Mouse (Mus musculus): ENCODE data around the gene Gulp1. TPM values are rescaled to one million over a fixed set of nuclear protein-coding genes. Genes with fewer than 3 reads are reported as not detected.

The Gulp1 gene
- polyA plus RNA-seq, 1 experiment from 2014 or later = 17.9 TPM

- Histone ChIP-seq H3K27ac (no peak overlapping the region), H3K9me3 (no peaks in the 10 kb centered on the region), H3K27me3 (replicated peaks) (no peaks in the 10 kb centered on the region), H3K4me2 (replicated peaks) (no peak overlapping the region), H3K4me1 (no peaks in the 10 kb centered on the region), H3K9ac (no peak overlapping the region), H3K36me3 (no peaks in the 10 kb centered on the region), H3K4me3 (no peak overlapping the region)
- 77% methylated on average over 5 of the region's 5 CpGs for WGBS
- no peak for ATAC-seq (ENCODE audit: low FRiP score, low read depth)
These were observed 199.7 kb downstream of the Gulp1 start for GRCm38 (mm10) chr1:44750731-44751730.

GRCm38 (mm10) chr1:44778251-44778650 lies 226.9 kb downstream of the Gulp1 start:
- no peaks in the 10 kb centered on the region for H3K9me3 ChIP-seq
- no peak overlapping the region for H3K4me3 ChIP-seq
- peaks cover 2% of the 10 kb centered on the region; the same call in 1 of the 2 replicates for H3K36me3 ChIP-seq
- H3K27me3 ChIP-seq (replicated peaks) = no peaks in the 10 kb centered on the region
- H3K4me2 ChIP-seq (replicated peaks) = no peak overlapping the region
- no peaks in the 10 kb centered on the region for H3K4me1 ChIP-seq
- WGBS = 71% methylated on average over 1 of the region's 1 CpGs
- ATAC-seq (ENCODE audit: low FRiP score, low read depth) = no peak
- no peak overlapping the region for H3K27ac ChIP-seq
- H3K9ac ChIP-seq = no peak overlapping the region

- 78% methylated on average over 4 of the region's 4 CpGs for WGBS
- H3K36me3 ChIP-seq = no peaks in the 10 kb centered on the region
- no peaks in the 10 kb centered on the region for H3K4me1 ChIP-seq
- H3K27ac ChIP-seq = no peak overlapping the region
- no peak overlapping the region for H3K4me2 ChIP-seq (replicated peaks)
- ATAC-seq (ENCODE audit: low FRiP score, low read depth) = no peak
- no peak overlapping the region for H3K9ac ChIP-seq
- no peaks in the 10 kb centered on the region for H3K9me3 ChIP-seq
- H3K27me3 ChIP-seq (replicated peaks) = no peaks in the 10 kb centered on the region
- H3K4me3 ChIP-seq = no peak overlapping the region
These were observed 252.5 kb downstream of the Gulp1 start for GRCm38 (mm10) chr1:44803594-44804372.

GRCm38 (mm10) chr1:44806368-44806767 lies 255.1 kb downstream of the Gulp1 start:
- H3K4me1 ChIP-seq = no peaks in the 10 kb centered on the region
- no peak overlapping the region for H3K4me2 ChIP-seq (replicated peaks)
- H3K9ac ChIP-seq = no peak overlapping the region
- no peaks in the 10 kb centered on the region for H3K27me3 ChIP-seq (replicated peaks)
- ATAC-seq (ENCODE audit: low FRiP score, low read depth) = no peak
- H3K36me3 ChIP-seq = no peaks in the 10 kb centered on the region
- no peak overlapping the region for H3K4me3 ChIP-seq
- H3K27ac ChIP-seq = no peak overlapping the region
- no peaks in the 10 kb centered on the region for H3K9me3 ChIP-seq

GRCm38 (mm10) chr1:44810336-44810735 lies 259.0 kb downstream of the Gulp1 start:
- H3K9ac ChIP-seq = no peak overlapping the region
- H3K36me3 ChIP-seq = no peaks in the 10 kb centered on the region
- H3K4me3 ChIP-seq = no peak overlapping the region
- H3K9me3 ChIP-seq = no peaks in the 10 kb centered on the region
- no peak for ATAC-seq (ENCODE audit: low FRiP score, low read depth)
- H3K27me3 ChIP-seq (replicated peaks) = no peaks in the 10 kb centered on the region
- no peak overlapping the region for H3K4me2 ChIP-seq (replicated peaks)
- 84% methylated on average over 2 of the region's 2 CpGs for WGBS
- H3K27ac ChIP-seq = no peak overlapping the region
- H3K4me1 ChIP-seq = no peaks in the 10 kb centered on the region

GRCm38 (mm10) chr1:44833934-44834333 lies 282.6 kb downstream of the Gulp1 start:
- H3K9me3 ChIP-seq = no peaks in the 10 kb centered on the region
- H3K4me2 ChIP-seq (replicated peaks) = no peak overlapping the region
- H3K27ac ChIP-seq = no peak overlapping the region
- no peak overlapping the region for H3K9ac ChIP-seq
- H3K4me3 ChIP-seq = no peak overlapping the region
- H3K4me1 ChIP-seq = no peaks in the 10 kb centered on the region
- no peak for ATAC-seq (ENCODE audit: low FRiP score, low read depth)
- H3K27me3 ChIP-seq (replicated peaks) = no peaks in the 10 kb centered on the region
- H3K36me3 ChIP-seq = no peaks in the 10 kb centered on the region
- WGBS = 85% methylated on average over 4 of the region's 4 CpGs
